ENCODE assay signal across 28 mouse cellular contexts in the genomic region with DNA sequence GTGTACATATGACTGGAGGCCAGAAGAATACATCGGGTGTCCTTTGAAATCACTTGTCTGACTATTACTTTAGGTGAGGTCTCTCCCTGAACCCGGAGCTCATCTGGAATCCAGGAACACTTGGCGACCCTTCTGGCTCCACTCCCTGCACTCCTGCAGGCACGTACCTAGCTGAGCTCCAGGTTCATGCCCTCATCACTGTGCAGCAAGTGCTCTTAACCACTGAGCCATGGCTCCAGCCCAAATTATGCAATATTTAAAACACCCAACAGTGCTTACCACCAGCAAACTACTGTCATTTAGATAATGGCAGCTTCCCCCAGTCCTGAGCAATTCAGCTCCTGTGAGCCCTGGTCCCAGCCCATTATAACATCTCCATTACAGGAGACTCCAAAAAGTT. TPM values are rescaled to one million over a fixed set of nuclear protein-coding genes. Genes with fewer than 3 reads are reported as not detected.
DNase-seq lines count a peak whose midpoint lies in the region; ATAC-seq and TF ChIP-seq lines count a peak whose summit lies in the region.
"Had no signal": no experiment of that assay in that cellular context is flagged by ENCODE, and none has a peak within 500 bp of the region (broad histone marks: within the 10 kb centered on the region; RNA-seq: fewer than 3 reads in every experiment).

No protein-coding gene starts in this region.

- no peak overlapping the region for H3K9ac ChIP-seq in lung, postnatal 0 days (replicated peaks; ENCODE audit: low read depth)
- H3K9ac ChIP-seq: embryonic facial prominence, embryonic 13.5 days; embryonic facial prominence, embryonic 15.5 days; forebrain, embryonic 12.5 days had no signal

- H3K9me3 ChIP-seq in lung, postnatal 0 days (ENCODE audit: low read length) = no peaks in the 10 kb centered on the region
- H3K9me3 ChIP-seq: embryonic facial prominence, embryonic 13.5 days; embryonic facial prominence, embryonic 15.5 days; forebrain, embryonic 10.5 days; forebrain, embryonic 12.5 days had no signal

- ATAC-seq in lung, postnatal 0 days = peak; percentile 28; the same call in 1 of the 2 replicates
- ATAC-seq in granulocyte monocyte progenitor cell, adult 5-6 weeks (replicated peaks; ENCODE audit: poor library complexity, severe bottlenecking) = 0 out of 2 replicates have a peak, but pooled peaks have one; percentile 11
- ATAC-seq in activated CD4-positive, CD25-positive, alpha-beta regulatory T cell, adult 4 months = no peak
- ATAC-seq: CD4-positive, CD25-positive, alpha-beta regulatory T cell, adult 4 months; forebrain, embryonic 14.5 days; forebrain, embryonic 16.5 days; Patski had no signal

- no peaks in the 10 kb centered on the region for H3K36me3 ChIP-seq in lung, postnatal 0 days (ENCODE audit: insufficient read depth, low read length)
- H3K36me3 ChIP-seq: embryonic facial prominence, embryonic 13.5 days; embryonic facial prominence, embryonic 15.5 days; forebrain, embryonic 10.5 days; forebrain, embryonic 12.5 days; G1E had no signal

- peak; percentile 34 to 54 for DNase-seq in lung, adult 18-20 months
- DNase-seq in lung, postnatal 4 days = no peak
- DNase-seq in lung, postnatal 0 days (ENCODE audit: low spot score) = no peak
- DNase-seq in lung, adult 2 months = no peak
- DNase-seq: adrenal gland, adult 2 months; adrenal gland, postnatal 10 days; adrenal gland, postnatal 25 days; B cell, adult 2 months; cerebellum, adult 11 months; cerebellum, adult 18-20 months; cerebellum, adult 8-10 months; cerebellum, adult 9-11 months; cerebellum, postnatal 14 days; cerebellum, postnatal 36 days; embryo, embryonic 11 days had no signal

- WGBS in lung, postnatal 0 days = 56% methylated on average over 4 of the region's 4 CpGs
- 62% methylated on average over 4 of the region's 4 CpGs for WGBS in lung, adult 2 months

- H3K4me2 ChIP-seq in lung, postnatal 0 days (replicated peaks; ENCODE audit: low read depth, low read length) = no peak overlapping the region
- H3K4me2 ChIP-seq: embryonic facial prominence, embryonic 13.5 days; embryonic facial prominence, embryonic 15.5 days; forebrain, embryonic 12.5 days had no signal

- no peak overlapping the region for H3K27ac ChIP-seq in lung, postnatal 0 days (ENCODE audit: low read length)
- H3K27ac ChIP-seq: embryonic facial prominence, embryonic 13.5 days; embryonic facial prominence, embryonic 15.5 days; forebrain, embryonic 10.5 days; forebrain, embryonic 12.5 days had no signal

- no peak for TF ChIP-seq EP300 in lung, postnatal 0 days (IDR thresholded peaks at IDR 0.05)

- no peak overlapping the region for H3K4me3 ChIP-seq in lung, postnatal 0 days (ENCODE audit: low read depth, low read length)
- H3K4me3 ChIP-seq in lung, adult 2 months (replicated peaks; ENCODE audit: extremely low read depth, low read depth, low read length) = no peak overlapping the region
- H3K4me3 ChIP-seq: embryonic facial prominence, embryonic 13.5 days; embryonic facial prominence, embryonic 15.5 days; erythroblast, embryonic 14.5 days; forebrain, embryonic 10.5 days; forebrain, embryonic 12.5 days had no signal

- no peaks in the 10 kb centered on the region for H3K4me1 ChIP-seq in lung, postnatal 0 days (ENCODE audit: insufficient read depth, low read depth, low read length)
- no peaks in the 10 kb centered on the region for H3K4me1 ChIP-seq in lung, adult 2 months (ENCODE audit: control insufficient read depth, insufficient read depth, low read length)
- H3K4me1 ChIP-seq: embryonic facial prominence, embryonic 13.5 days; embryonic facial prominence, embryonic 15.5 days; forebrain, embryonic 12.5 days had no signal

- no peak for TF ChIP-seq POLR2A in lung, adult 2 months (IDR thresholded peaks at IDR 0.05; ENCODE audit: borderline replicate concordance, extremely low read depth, low read depth, low read length)

- H3K27me3 ChIP-seq in lung, postnatal 0 days (replicated peaks; ENCODE audit: insufficient read depth, low read length) = no peaks in the 10 kb centered on the region
- H3K27me3 ChIP-seq: CH12.LX; embryonic facial prominence, embryonic 13.5 days; embryonic facial prominence, embryonic 15.5 days; forebrain, embryonic 12.5 days had no signal

- no peak for TF ChIP-seq CTCF in lung, postnatal 0 days (IDR thresholded peaks at IDR 0.05)
- TF ChIP-seq CTCF in lung, adult 2 months (IDR thresholded peaks at IDR 0.05; ENCODE audit: insufficient read depth, low read length) = no peak

RNA-seq across cellular contexts. Expression of gene Marco, which starts 4.2 kb away (rescaled TPM):
- polyA plus RNA-seq in lung, postnatal 0 days (2015; fragmentation: Nextera tagmentation; extraction: Ambion mirVana) = 7.9 and 8.9 TPM in 2 replicates
- 5.3 and 7.8 TPM in 2 replicates for polyA plus RNA-seq in lung, adult 2 months (2012; rRNA removed)
- not detected in 2 replicates for total RNA-seq in granulocyte monocyte progenitor cell, adult 5-6 weeks (2014; fragmentation: Nextera tagmentation)
- not detected in 2 replicates for total RNA-seq in granulocyte monocyte progenitor cell, adult 5-6 weeks (2017)
- not detected for polyA plus RNA-seq in activated CD4-positive, CD25-positive, alpha-beta regulatory T cell, adult 4 months (2017; shearing (Covaris generic))
- total RNA-seq: adrenal gland, adult 2 months; adrenal gland, postnatal 25 days had no signal
- polyA plus RNA-seq: adrenal gland, adult 2 months; embryonic facial prominence, embryonic 13.5 days; embryonic facial prominence, embryonic 15.5 days; forebrain, embryonic 10.5 days; forebrain, embryonic 14.5 days; G1E; Patski had no signal

Comparison
In these comparisons a context has a peak if more than half of its experiments do, and no peak if none do; other contexts are left out.
1. DNase-seq: peak in lung, adult 18-20 months (2 of 2); none in lung, postnatal 4 days (0 of 2), lung, postnatal 0 days (single experiment) and lung, adult 2 months (single experiment).